Mouse (Mus musculus) neural tube, embryonic 12.5 days (tissue): ENCODE data around the gene Map3k5. TPM values are rescaled to one million over a fixed set of nuclear protein-coding genes. Genes with fewer than 3 reads are reported as not detected.
"Not testable (repeated sequence)": the region's sequence is repeated elsewhere in the genome, so short reads cannot be mapped to it uniquely, and the experiment has no call there.

Source experiments
- ATAC-seq: fragments of 200-750 bp; cut with Nextera tagmentation; 2 replicates; pipeline ENCODE4 v1.8.0; 2017; ENCODE audit warnings: low read depth, mild to moderate bottlenecking, moderate TSS enrichment, moderate library complexity; ENCODE audit not compliant: low FRiP score
- H3K27ac ChIP-seq: fragments of 300-500 bp; sonication (generic); 2 replicates; pipeline ENCODE4 v1.5.1; 2016
- H3K27me3 ChIP-seq: fragments of 300-500 bp; sonication (generic); replicated peaks from 2 replicates; pipeline ENCODE4 v1.6.1; 2016; ENCODE audit warnings: mild to moderate bottlenecking
- H3K36me3 ChIP-seq: fragments of 300-500 bp; sonication (generic); 2 replicates; pipeline ENCODE4 v1.6.1; 2016; ENCODE audit warnings: mild to moderate bottlenecking
- H3K4me1 ChIP-seq: fragments of 300-500 bp; sonication (generic); 2 replicates; pipeline ENCODE4 v1.6.1; 2016
- H3K4me2 ChIP-seq: fragments of 300-500 bp; sonication (generic); replicated peaks from 2 replicates; pipeline ENCODE4 v1.6.1; 2016; ENCODE audit warnings: mild to moderate bottlenecking
- H3K4me3 ChIP-seq: fragments of 300-500 bp; sonication (generic); 2 replicates; pipeline ENCODE4 v1.5.1; 2016
- H3K9ac ChIP-seq: fragments of 300-500 bp; sonication (generic); 2 replicates; pipeline ENCODE4 v1.6.1; 2016; ENCODE audit warnings: mild to moderate bottlenecking
- H3K9me3 ChIP-seq: fragments of 300-500 bp; sonication (generic); 2 replicates; pipeline ENCODE4 v1.6.1; 2016; ENCODE audit warnings: mild to moderate bottlenecking
- WGBS: fragments of 180-500 bp; shearing (Covaris S2); methylation state at CpG from one replicate; pipeline ENCODE4 v1.1.7; 2016; 5-methylcytosine and 5-hydroxymethylcytosine counted together
- polyA plus RNA-seq: library from polyadenylated mRNA; unstranded; fragments of >200 nt; fragmentation: Nextera tagmentation; extraction: Ambion mirVana; gene quantifications from 2 replicates; pipeline ENCODE4 v1.2.1, GENCODE M21; 2016

Map3k5 gene
- polyA plus RNA-seq, 1 experiment from 2014 or later, result 1.1 TPM

GRCm38 (mm10) chr10:19911583-19911982, 22.7 kb upstream of the Map3k5 start:
- Histone ChIP-seq H3K9me3 (no peaks in the 10 kb centered on the region), H3K4me1 (no peaks in the 10 kb centered on the region), H3K36me3 (no peaks in the 10 kb centered on the region), H3K4me2 (no peak overlapping the region), H3K27me3 (no peaks in the 10 kb centered on the region), H3K4me3 (no peak overlapping the region), H3K27ac (no peak overlapping the region), H3K9ac (no peak overlapping the region)
- WGBS, result 51% methylated on average over 1 of the region's 1 CpGs
- no peak for ATAC-seq

GRCm38 (mm10) chr10:19913806-19914205, 20.5 kb upstream of the Map3k5 start:
- ATAC-seq, result no peak

GRCm38 (mm10) chr10:19915301-19915700, 19.0 kb upstream of the Map3k5 start:
- no peak for ATAC-seq
- 58% methylated on average over 1 of the region's 1 CpGs for WGBS
- Histone ChIP-seq H3K36me3 (no peaks in the 10 kb centered on the region), H3K27ac (no peak overlapping the region), H3K9me3 (no peaks in the 10 kb centered on the region), H3K4me1 (no peaks in the 10 kb centered on the region), H3K4me3 (no peak overlapping the region), H3K4me2 (no peak overlapping the region), H3K9ac (no peak overlapping the region), H3K27me3 (no peaks in the 10 kb centered on the region)

More at GRCm38 (mm10) chr10:19913806-19914205, 20.5 kb upstream of the Map3k5 start:
- Histone ChIP-seq H3K4me3 (no peak overlapping the region), H3K4me2 (no peak overlapping the region), H3K9me3 (no peaks in the 10 kb centered on the region), H3K36me3 (no peaks in the 10 kb centered on the region), H3K9ac (no peak overlapping the region), H3K4me1 (no peaks in the 10 kb centered on the region), H3K27ac (no peak overlapping the region), H3K27me3 (no peaks in the 10 kb centered on the region)
- WGBS, result 90% methylated on average over 4 of the region's 4 CpGs

- WGBS, result 70% methylated on average over 4 of the region's 4 CpGs
- Histone ChIP-seq H3K9ac (no peak overlapping the region), H3K27ac (no peak overlapping the region), H3K36me3 (no peaks in the 10 kb centered on the region), H3K4me2 (no peak overlapping the region), H3K9me3 (no peaks in the 10 kb centered on the region), H3K4me1 (no peaks in the 10 kb centered on the region), H3K4me3 (no peak overlapping the region), H3K27me3 (no peaks in the 10 kb centered on the region)
- ATAC-seq, result no peak
These were observed 11.9 kb upstream of the Map3k5 start for GRCm38 (mm10) chr10:19922410-19922809.

- Histone ChIP-seq H3K9me3 (no peaks in the 10 kb centered on the region), H3K27me3 (no peaks in the 10 kb centered on the region), H3K4me2 (no peak overlapping the region), H3K4me3 (no peak overlapping the region), H3K4me1 (no peaks in the 10 kb centered on the region), H3K36me3 (no peaks in the 10 kb centered on the region), H3K27ac (no peak overlapping the region), H3K9ac (no peak overlapping the region)
- ATAC-seq, result no peak
- WGBS, result 74% methylated on average over 2 of the region's 2 CpGs
These were observed 10.0 kb upstream of the Map3k5 start for GRCm38 (mm10) chr10:19924256-19924655.

GRCm38 (mm10) chr10:19926391-19926897, 7.8 kb upstream of the Map3k5 start:
- not testable (repeated sequence) for H3K4me3 ChIP-seq, H3K4me1 ChIP-seq, H3K9ac ChIP-seq, H3K9me3 ChIP-seq, ATAC-seq, H3K36me3 ChIP-seq, H3K27ac ChIP-seq, H3K27me3 ChIP-seq, H3K4me2 ChIP-seq
- 95% methylated on average over 4 of the region's 4 CpGs for WGBS

- 86% methylated on average over 1 of the region's 1 CpGs for WGBS
- Histone ChIP-seq H3K9ac (no peak overlapping the region), H3K27me3 (peaks cover 12% of the 10 kb centered on the region), H3K9me3 (no peaks in the 10 kb centered on the region), H3K4me1 (no peaks in the 10 kb centered on the region; the same call in 1 of the 2 replicates), H3K27ac (no peak overlapping the region), H3K36me3 (no peaks in the 10 kb centered on the region), H3K4me3 (no peak overlapping the region), H3K4me2 (no peak overlapping the region)
- no peak for ATAC-seq
These were observed 6.1 kb upstream of the Map3k5 start for GRCm38 (mm10) chr10:19928205-19928604.

- H3K4me2 ChIP-seq, result peak overlapping the region; percentile 96
- H3K9me3 ChIP-seq, result no peaks in the 10 kb centered on the region
- H3K27ac ChIP-seq, result no peak overlapping the region
- H3K4me1 ChIP-seq, result peaks cover 15% of the 10 kb centered on the region
- no peak overlapping the region for H3K9ac ChIP-seq
- 45% methylated on average over 3 of the region's 3 CpGs for WGBS
- H3K4me3 ChIP-seq, result peak overlapping the region; percentile 77; the same call in 1 of the 2 replicates
- no peak for ATAC-seq
- H3K27me3 ChIP-seq, result peaks cover 34% of the 10 kb centered on the region
- no peaks in the 10 kb centered on the region for H3K36me3 ChIP-seq
These were observed 1.3 kb upstream of the Map3k5 start for GRCm38 (mm10) chr10:19932986-19933385.

- Histone ChIP-seq H3K4me3 (peak overlapping the region; percentile 77), H3K36me3 (no peaks in the 10 kb centered on the region), H3K4me1 (peaks cover 15% of the 10 kb centered on the region), H3K27ac (0 out of 2 replicates have a peak overlapping the region, but pooled peaks have one; percentile 12), H3K9ac (peak overlapping the region; percentile 68), H3K27me3 (peaks cover 34% of the 10 kb centered on the region), H3K9me3 (no peaks in the 10 kb centered on the region), H3K4me2 (peak overlapping the region; percentile 96)
- under 1% methylated on average over 86 of the region's 97 CpGs for WGBS
- peak; percentile 80 for ATAC-seq
These were observed 525 bp upstream of the Map3k5 start for GRCm38 (mm10) chr10:19933511-19934383.

GRCm38 (mm10) chr10:19935295-19935623, 987 bp downstream of the Map3k5 start:
- Histone ChIP-seq H3K4me1 (peaks cover 15% of the 10 kb centered on the region), H3K9ac (no peak overlapping the region), H3K36me3 (no peaks in the 10 kb centered on the region), H3K27ac (no peak overlapping the region), H3K27me3 (peaks cover 34% of the 10 kb centered on the region), H3K4me2 (peak overlapping the region; percentile 96), H3K4me3 (peak overlapping the region; percentile 77), H3K9me3 (no peaks in the 10 kb centered on the region)
- WGBS, result 3% methylated on average over 10 of the region's 10 CpGs
- no peak for ATAC-seq

GRCm38 (mm10) chr10:19935821-19936367, 1.6 kb downstream of the Map3k5 start:
- Histone ChIP-seq H3K4me1 (peaks cover 15% of the 10 kb centered on the region), H3K27ac (no peak overlapping the region), H3K4me2 (no peak overlapping the region), H3K36me3 (no peaks in the 10 kb centered on the region), H3K9me3 (no peaks in the 10 kb centered on the region), H3K4me3 (no peak overlapping the region), H3K27me3 (peaks cover 34% of the 10 kb centered on the region), H3K9ac (no peak overlapping the region)
- WGBS, result 51% methylated on average over 4 of the region's 4 CpGs
- ATAC-seq, result no peak

GRCm38 (mm10) chr10:19936961-19937708, 2.9 kb downstream of the Map3k5 start:
- Histone ChIP-seq H3K4me2 (no peak overlapping the region), H3K4me3 (no peak overlapping the region), H3K4me1 (peaks cover 15% of the 10 kb centered on the region), H3K9ac (no peak overlapping the region), H3K27ac (no peak overlapping the region), H3K36me3 (no peaks in the 10 kb centered on the region), H3K9me3 (no peaks in the 10 kb centered on the region), H3K27me3 (peaks cover 33% of the 10 kb centered on the region)
- no peak for ATAC-seq
- 58% methylated on average over 9 of the region's 9 CpGs for WGBS
